Mouse (Mus musculus) intestine, embryonic 14.5 days (tissue): ENCODE measurements around the gene Rgs11. TPM values are rescaled to one million over a fixed set of nuclear protein-coding genes. Genes with fewer than 3 reads are reported as not detected.

Source experiments
- ATAC-seq: fragments of 200-750 bp; cut with Nextera tagmentation; replicated peaks from 2 replicates; pipeline ENCODE4 v1.8.0; 2017; ENCODE audit warnings: low read depth, moderate number of reproducible peaks, moderate TSS enrichment, moderate library complexity; ENCODE audit not compliant: low FRiP score, low TSS enrichment
- DNase-seq: peaks from one replicate; pipeline ENCODE4 v3.0.0-alpha.2; 2018; ENCODE audit warnings: low spot score
- H3K27ac ChIP-seq: fragments of 300-500 bp; sonication (generic); 2 replicates; pipeline ENCODE4 v1.5.1; 2014; ENCODE audit warnings: low read depth, mild to moderate bottlenecking, control low read depth
- H3K27me3 ChIP-seq: fragments of 300-500 bp; sonication (generic); replicated peaks from 2 replicates; pipeline ENCODE4 v1.6.1; 2014; ENCODE audit warnings: low read length, control low read depth; ENCODE audit not compliant: control insufficient read depth, insufficient read depth
- H3K36me3 ChIP-seq: fragments of 300-500 bp; sonication (generic); 2 replicates; pipeline ENCODE4 v1.6.1; 2014; ENCODE audit warnings: low read length, control low read depth; ENCODE audit not compliant: control insufficient read depth, insufficient read depth
- H3K4me1 ChIP-seq: fragments of 300-500 bp; sonication (generic); replicated peaks from 2 replicates; pipeline ENCODE4 v1.6.1; 2014; ENCODE audit warnings: low read length, control low read depth, mixed read lengths; ENCODE audit not compliant: control insufficient read depth, insufficient read depth
- H3K4me2 ChIP-seq: fragments of 300-500 bp; sonication (generic); 2 replicates; pipeline ENCODE4 v1.6.1; 2014; ENCODE audit warnings: low read length
- H3K4me3 ChIP-seq: fragments of 300-500 bp; sonication (generic); 2 replicates; pipeline ENCODE4 v1.5.1; 2014; ENCODE audit warnings: low read depth, low read length, control low read depth, mixed read lengths
- H3K9ac ChIP-seq: fragments of 300-500 bp; sonication (generic); 2 replicates; pipeline ENCODE4 v1.6.1; 2014; ENCODE audit warnings: mild to moderate bottlenecking, low read length
- H3K9me3 ChIP-seq: fragments of 300-500 bp; sonication (generic); 2 replicates; pipeline ENCODE4 v1.6.1; 2016; ENCODE audit warnings: low read length, control low read depth; ENCODE audit not compliant: control insufficient read depth
- WGBS: fragments of 180-500 bp; shearing (Covaris S2); extraction: QIAGEN DNeasy Blood & Tissue Kit; methylation state at CpG from one replicate; pipeline ENCODE4 v1.1.7; 2014; 5-methylcytosine and 5-hydroxymethylcytosine counted together
- polyA plus RNA-seq: library from polyadenylated mRNA; unstranded; fragments of >200 nt; fragmentation: Nextera tagmentation; extraction: Ambion mirVana; gene quantifications from 2 replicates; pipeline ENCODE4 v1.2.1, GENCODE M21; 2014

The Rgs11 gene
- polyA plus RNA-seq, 1 experiment from 2014 or later: 14.3 TPM

- Histone ChIP-seq H3K4me2 (no peak overlapping the region), H3K4me3 (no peak overlapping the region), H3K9me3 (no peaks in the 10 kb centered on the region), H3K36me3 (peaks cover 8% of the 10 kb centered on the region; the same call in 1 of the 2 replicates), H3K27ac (no peak overlapping the region), H3K9ac (no peak overlapping the region), H3K27me3 (no peaks in the 10 kb centered on the region), H3K4me1 (no peaks in the 10 kb centered on the region)
- ATAC-seq: no peak
- no peak for DNase-seq
- 88% methylated on average over 7 of the region's 7 CpGs for WGBS
These were observed 9.5 kb downstream of the Rgs11 start for GRCm38 (mm10) chr17:26212241-26212640.

DNA sequence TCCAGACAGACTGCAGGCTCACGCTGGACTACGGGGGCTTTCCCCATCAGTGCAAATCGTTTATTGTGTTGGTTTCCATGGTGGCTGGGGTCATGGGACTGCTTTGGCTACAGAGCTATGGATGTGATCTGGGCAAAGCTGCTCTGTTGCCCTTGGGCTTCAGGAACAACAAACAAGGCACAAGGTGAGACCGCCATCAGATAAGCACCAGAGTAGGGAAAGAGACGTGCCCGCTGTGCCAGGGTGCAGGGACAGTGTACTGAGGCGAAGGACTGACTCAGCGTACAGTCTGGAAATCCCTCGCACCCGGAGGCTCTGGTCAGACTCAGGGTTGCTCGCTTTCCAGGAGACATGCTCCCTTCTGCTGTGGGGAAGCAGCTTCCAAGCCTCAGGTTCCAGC, 9.9 kb downstream of the Rgs11 start:
- H3K9me3 ChIP-seq: no peaks in the 10 kb centered on the region
- peaks cover 8% of the 10 kb centered on the region; the same call in 1 of the 2 replicates for H3K36me3 ChIP-seq
- 83% methylated on average over 11 of the region's 11 CpGs for WGBS
- DNase-seq: no peak
- no peak overlapping the region for H3K4me3 ChIP-seq
- no peaks in the 10 kb centered on the region for H3K4me1 ChIP-seq
- no peak overlapping the region for H3K4me2 ChIP-seq
- ATAC-seq: no peak
- no peaks in the 10 kb centered on the region for H3K27me3 ChIP-seq
- no peak overlapping the region for H3K27ac ChIP-seq
- no peak overlapping the region for H3K9ac ChIP-seq

GRCm38 (mm10) chr17:26221508-26221907, 18.8 kb downstream of the Rgs11 start:
- Histone ChIP-seq H3K27me3 (no peaks in the 10 kb centered on the region), H3K4me3 (no peak overlapping the region), H3K27ac (no peak overlapping the region), H3K4me1 (no peaks in the 10 kb centered on the region), H3K9me3 (no peaks in the 10 kb centered on the region), H3K4me2 (no peak overlapping the region), H3K36me3 (0 out of 2 replicates have a peak, but pooled peaks cover 4% of the 10 kb centered on the region), H3K9ac (no peak overlapping the region)
- WGBS: 73% methylated on average over 2 of the region's 2 CpGs
- ATAC-seq (no peak), DNase-seq (no peak)

DNA sequence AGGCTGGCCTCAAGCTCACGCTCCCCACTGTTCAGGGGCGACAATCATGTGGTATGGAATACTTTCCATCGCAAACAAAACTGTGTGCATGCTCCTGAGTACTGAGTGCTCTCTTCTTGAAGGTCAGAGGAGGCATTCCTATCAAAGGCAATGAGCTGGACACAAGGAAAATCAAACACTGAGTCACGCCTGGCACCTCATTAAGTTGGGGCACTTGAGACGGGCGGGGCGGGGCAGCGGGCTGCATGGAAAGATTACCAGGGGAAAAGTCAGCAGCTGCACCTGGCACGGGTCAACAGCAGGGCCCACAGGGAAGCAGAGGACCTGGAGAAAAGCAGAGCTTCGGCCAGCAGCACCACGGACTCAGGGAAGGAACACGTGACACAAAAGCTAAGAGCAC, 22.4 kb downstream of the Rgs11 start:
- ATAC-seq (no peak), DNase-seq (no peak)
- Histone ChIP-seq H3K9me3 (no peaks in the 10 kb centered on the region), H3K27me3 (no peaks in the 10 kb centered on the region), H3K27ac (no peak overlapping the region), H3K36me3 (no peaks in the 10 kb centered on the region), H3K9ac (no peak overlapping the region), H3K4me3 (no peak overlapping the region), H3K4me2 (no peak overlapping the region), H3K4me1 (no peaks in the 10 kb centered on the region)
- WGBS: 75% methylated on average over 12 of the region's 12 CpGs

DNA sequence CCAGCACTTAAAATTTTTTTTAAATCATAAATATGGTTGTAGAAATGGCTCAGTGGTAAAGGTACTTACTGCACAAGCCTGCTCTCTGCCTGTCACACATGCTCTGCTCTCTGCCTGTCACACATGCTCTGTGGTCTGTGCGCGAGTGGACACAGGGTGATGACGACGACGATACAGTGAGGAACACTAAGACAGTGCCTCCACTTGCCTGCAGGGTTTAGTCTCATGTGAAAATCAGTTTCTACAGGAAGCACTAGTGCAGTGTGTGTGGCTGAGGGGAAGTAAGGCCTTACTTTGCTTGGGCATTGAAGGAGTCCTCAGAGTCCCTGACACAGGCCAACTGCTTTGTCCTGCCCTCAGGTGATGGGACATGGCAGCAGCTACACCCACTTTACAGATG, 27.0 kb downstream of the Rgs11 start:
- ATAC-seq (no peak), DNase-seq (no peak)
- no peaks in the 10 kb centered on the region for H3K9me3 ChIP-seq
- no peaks in the 10 kb centered on the region for H3K36me3 ChIP-seq
- no peak overlapping the region for H3K9ac ChIP-seq
- H3K4me3 ChIP-seq: no peak overlapping the region
- H3K4me2 ChIP-seq: no peak overlapping the region
- no peaks in the 10 kb centered on the region for H3K4me1 ChIP-seq
- 93% methylated on average over 5 of the region's 5 CpGs for WGBS
- H3K27ac ChIP-seq: no peak overlapping the region
- H3K27me3 ChIP-seq: no peaks in the 10 kb centered on the region

- ATAC-seq (no peak), DNase-seq (no peak)
- Histone ChIP-seq H3K9me3 (no peaks in the 10 kb centered on the region), H3K9ac (no peak overlapping the region), H3K27me3 (no peaks in the 10 kb centered on the region), H3K36me3 (no peaks in the 10 kb centered on the region), H3K4me2 (no peak overlapping the region), H3K4me3 (no peak overlapping the region), H3K27ac (no peak overlapping the region), H3K4me1 (no peaks in the 10 kb centered on the region)
- 90% methylated on average over 5 of the region's 5 CpGs for WGBS
These were observed 28.4 kb downstream of the Rgs11 start for GRCm38 (mm10) chr17:26231156-26231555.

GRCm38 (mm10) chr17:26232863-26233262, 30.1 kb downstream of the Rgs11 start:
- Histone ChIP-seq H3K27ac (no peak overlapping the region), H3K9ac (no peak overlapping the region), H3K9me3 (no peaks in the 10 kb centered on the region), H3K4me3 (no peak overlapping the region), H3K36me3 (no peaks in the 10 kb centered on the region), H3K27me3 (no peaks in the 10 kb centered on the region), H3K4me1 (0 out of 2 replicates have a peak, but pooled peaks cover 6% of the 10 kb centered on the region), H3K4me2 (no peak overlapping the region)
- 79% methylated on average over 8 of the region's 8 CpGs for WGBS
- DNase-seq (no peak), ATAC-seq (no peak)

- H3K27ac ChIP-seq: no peak overlapping the region
- 81% methylated on average over 8 of the region's 8 CpGs for WGBS
- no peak for ATAC-seq
- no peak for DNase-seq
- H3K36me3 ChIP-seq: no peaks in the 10 kb centered on the region
- no peak overlapping the region for H3K9ac ChIP-seq
- H3K4me3 ChIP-seq: no peak overlapping the region
- no peak overlapping the region for H3K4me2 ChIP-seq
- H3K9me3 ChIP-seq: no peaks in the 10 kb centered on the region
- no peaks in the 10 kb centered on the region for H3K27me3 ChIP-seq
- H3K4me1 ChIP-seq: peaks cover 6% of the 10 kb centered on the region; the same call in 1 of the 2 replicates
These were observed 31.6 kb downstream of the Rgs11 start for GRCm38 (mm10) chr17:26234386-26234785.

- peaks cover 6% of the 10 kb centered on the region; the same call in 1 of the 2 replicates for H3K4me1 ChIP-seq
- H3K27me3 ChIP-seq: no peaks in the 10 kb centered on the region
- no peak overlapping the region for H3K9ac ChIP-seq
- H3K36me3 ChIP-seq: no peaks in the 10 kb centered on the region
- 57% methylated on average over 13 of the region's 13 CpGs for WGBS
- H3K27ac ChIP-seq: peak overlapping the region; percentile 55
- H3K9me3 ChIP-seq: no peaks in the 10 kb centered on the region
- peak overlapping the region; percentile 6; the same call in 1 of the 2 replicates for H3K4me2 ChIP-seq
- DNase-seq (no peak), ATAC-seq (no peak)
- H3K4me3 ChIP-seq: no peak overlapping the region
These were observed 32.5 kb downstream of the Rgs11 start for GRCm38 (mm10) chr17:26235077-26235815.
